Mouse (Mus musculus) ovary, postnatal 14 days (tissue): ENCODE measurements at regions not wholly inside any gene's neighbourhood (a gene's known extent, or its start where the extent isn't known, plus 50 kb on each side); places are given as distances from the start of the nearest gene placed in this dataset.

Source experiments
- DNase-seq: peaks from one replicate; pipeline ENCODE4 v3.0.0; 2022; ENCODE audit warnings: low spot score

- DNase-seq: no peak
Observed at GRCm38 (mm10) chr6:147755750-147756523, 280.3 kb downstream of the Ccdc91 start.

DNA sequence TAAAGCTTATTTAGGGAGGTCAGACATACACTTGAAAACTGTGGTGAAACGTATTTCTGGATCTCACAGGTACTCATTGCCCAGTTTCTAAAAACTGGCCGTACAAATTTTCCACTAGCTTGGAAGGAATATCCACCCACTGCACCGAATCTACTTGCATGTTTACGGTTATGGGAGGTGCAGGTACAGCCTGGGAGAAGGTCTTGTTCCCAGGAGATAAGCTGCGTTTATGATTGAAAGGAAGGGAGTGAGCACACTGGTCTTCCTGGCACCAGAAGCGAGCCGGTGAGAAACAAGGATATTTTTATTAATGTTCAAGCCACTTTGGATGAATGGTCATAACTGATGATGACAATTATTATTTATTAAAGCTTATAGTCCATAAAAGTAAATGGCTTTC, 283.9 kb downstream of the Ccdc91 start:
- DNase-seq: no peak

DNA sequence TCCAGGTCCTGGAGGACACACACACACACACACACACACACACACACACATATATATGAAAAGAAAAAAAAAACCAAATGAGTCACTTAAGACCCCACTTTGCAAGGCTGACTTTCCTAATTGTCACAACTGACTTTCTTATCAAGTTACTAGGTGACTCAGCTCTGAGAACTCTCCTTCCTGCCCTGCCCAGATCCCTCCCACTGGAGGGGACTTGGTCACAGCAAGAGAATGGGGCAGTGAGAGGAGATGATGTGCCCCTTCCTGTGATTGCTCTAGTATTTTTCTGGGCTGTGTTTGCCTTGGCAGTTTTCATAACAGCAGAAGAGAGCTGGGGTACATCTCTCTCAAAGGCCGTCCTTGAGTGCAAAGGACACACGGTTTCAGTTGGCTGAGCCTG, 284.5 kb downstream of the Ccdc91 start:
- no peak for DNase-seq

GRCm38 (mm10) chr6:147765241-147765640, 281.8 kb upstream of the Far2 start:
- no peak for DNase-seq

DNA sequence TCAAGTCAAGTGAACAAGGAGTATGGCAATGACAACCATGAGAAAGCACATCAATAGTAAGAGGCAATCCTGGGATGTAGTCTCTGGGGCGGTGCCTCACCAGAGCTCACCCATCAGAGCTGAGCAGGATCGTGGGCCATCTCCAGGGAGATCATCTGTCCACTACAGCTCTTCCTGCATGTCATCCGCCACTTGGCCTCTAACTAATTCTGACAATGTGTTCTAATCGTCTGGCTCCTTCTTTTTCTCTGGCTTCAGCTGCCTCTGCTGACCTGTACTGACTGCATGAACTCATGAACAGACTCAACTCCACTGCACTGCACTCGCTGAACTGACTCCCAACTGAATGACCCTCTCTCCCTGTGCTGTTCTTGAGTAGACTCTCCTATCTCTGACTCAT, 277.9 kb upstream of the Far2 start:
- no peak for DNase-seq

DNA sequence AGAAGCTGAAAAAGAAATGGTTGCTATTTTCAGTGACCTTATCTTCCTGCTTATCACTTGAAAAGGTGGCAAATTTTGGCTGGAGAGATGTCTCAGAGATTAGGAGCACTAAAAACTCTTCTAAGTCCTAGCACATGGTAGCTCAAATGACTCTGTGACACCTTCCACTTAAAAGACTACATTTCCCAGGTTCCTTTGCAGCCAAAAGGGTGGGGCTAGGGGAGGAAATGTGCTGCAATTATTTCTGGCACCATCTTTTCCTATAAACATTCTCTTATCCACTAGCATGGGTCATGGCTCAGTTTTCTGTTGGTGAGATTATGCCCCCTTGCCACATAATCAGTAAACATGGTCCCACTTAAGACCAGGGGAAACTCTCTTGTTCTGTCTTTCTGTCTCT, 277.0 kb upstream of the Far2 start:
- no peak for DNase-seq

- no peak for DNase-seq
Observed at GRCm38 (mm10) chr6:147771411-147771810, 275.6 kb upstream of the Far2 start.

DNA sequence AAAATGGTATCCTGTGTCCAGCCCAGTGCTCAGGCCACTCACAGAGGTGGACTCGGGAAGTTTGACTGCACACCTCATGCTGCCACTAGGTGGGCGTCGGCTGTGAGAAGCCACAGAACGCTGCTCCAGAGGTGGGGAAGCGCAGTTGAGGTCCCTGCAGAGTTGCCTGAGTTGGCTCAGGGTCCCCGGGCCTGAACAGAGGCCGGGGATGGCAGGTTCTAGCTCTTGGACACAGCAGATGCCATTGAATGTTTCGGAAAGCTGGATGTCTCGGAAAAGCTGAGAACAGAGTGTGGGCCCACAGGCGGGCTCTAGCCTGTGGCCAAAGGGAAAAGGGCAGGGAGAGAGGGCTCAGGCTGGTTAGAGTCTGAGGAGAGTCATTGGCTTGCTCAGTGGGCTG, 273.2 kb upstream of the Far2 start:
- DNase-seq: no peak

DNA sequence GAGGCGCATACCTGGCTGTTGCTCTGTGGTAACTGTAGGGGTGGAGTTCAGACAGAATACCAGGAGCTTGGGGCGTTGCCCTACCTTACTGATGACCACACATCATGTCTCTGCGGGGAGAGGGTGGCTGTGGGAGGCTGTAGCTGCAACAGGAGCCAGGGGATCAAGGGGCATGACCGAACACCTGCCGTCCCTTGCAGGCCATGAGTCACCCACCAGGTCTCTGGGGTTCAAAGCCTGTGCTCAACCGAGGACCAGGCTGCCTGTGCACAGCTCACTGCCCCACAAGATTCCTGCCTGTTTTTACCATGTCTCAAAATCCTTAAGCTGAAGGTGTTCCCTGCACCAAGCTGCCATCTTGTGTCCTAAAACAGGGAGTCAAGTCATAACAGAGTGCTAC, 272.4 kb upstream of the Far2 start:
- no peak for DNase-seq

DNA sequence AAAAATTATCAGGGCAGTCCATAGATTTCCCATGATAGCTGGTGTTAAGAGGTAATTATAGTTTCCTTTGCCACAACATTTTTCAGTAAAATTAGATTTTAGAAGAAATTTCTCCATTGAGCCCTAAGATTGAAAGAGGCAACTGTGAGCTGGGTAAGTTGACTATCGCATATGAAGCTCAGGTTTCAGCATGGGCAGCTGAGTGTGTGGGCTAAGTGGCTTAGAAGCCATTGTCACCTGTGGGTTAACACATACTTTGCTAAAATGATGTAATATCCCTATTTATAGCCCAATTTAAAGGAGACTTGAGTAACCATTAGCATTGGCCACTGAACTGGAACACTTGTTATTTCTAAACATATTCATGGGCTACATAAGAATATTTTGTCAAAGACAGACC, 267.6 kb upstream of the Far2 start:
- no peak for DNase-seq

GRCm38 (mm10) chr6:147784249-147784648, 262.8 kb upstream of the Far2 start:
- DNase-seq: no peak

DNA sequence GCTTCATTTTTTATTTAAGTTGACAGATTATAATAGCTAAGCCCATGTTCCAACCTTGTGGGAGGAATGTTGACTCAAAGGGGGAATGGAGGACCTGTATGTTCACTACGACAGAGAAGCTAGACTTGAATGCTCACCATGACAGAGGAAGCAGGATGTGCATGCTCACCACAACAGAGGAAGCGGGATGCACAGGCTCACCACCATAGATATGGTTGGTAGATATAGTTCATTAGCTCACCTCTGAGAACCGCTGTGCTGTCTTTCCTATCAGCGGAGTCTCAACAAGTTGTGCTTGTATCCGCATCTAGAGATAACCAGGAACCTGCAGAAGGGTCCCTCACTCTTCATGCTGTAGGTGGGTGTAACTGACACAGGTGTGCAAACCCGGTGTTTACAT, 262.2 kb upstream of the Far2 start:
- DNase-seq: no peak

GRCm38 (mm10) chr6:147788095-147788494, 259.0 kb upstream of the Far2 start:
- no peak for DNase-seq

DNA sequence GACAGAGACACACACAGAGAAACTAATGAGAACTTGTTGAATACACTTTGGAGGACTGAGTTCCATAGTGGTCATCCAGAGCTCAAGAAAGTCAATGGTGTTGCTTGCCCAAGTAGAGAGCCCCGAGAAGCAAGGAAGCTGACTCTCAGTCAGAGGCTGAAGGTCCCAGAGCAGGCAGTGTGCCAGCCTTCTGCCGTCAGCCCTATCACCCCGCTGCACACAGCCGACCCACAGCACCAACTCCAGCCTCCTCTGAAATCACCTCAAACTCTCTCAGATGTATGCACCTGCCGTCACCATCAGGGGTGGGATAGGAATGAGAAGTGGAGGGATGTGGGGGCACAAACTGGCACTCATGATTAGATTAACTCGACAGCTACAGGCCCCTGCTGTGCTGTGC, 257.9 kb upstream of the Far2 start:
- DNase-seq: no peak

GRCm38 (mm10) chr6:147793811-147794210, 253.2 kb upstream of the Far2 start:
- no peak for DNase-seq

GRCm38 (mm10) chr6:147794351-147794750, 252.7 kb upstream of the Far2 start:
- no peak for DNase-seq

GRCm38 (mm10) chr6:147799009-147799727, 247.9 kb upstream of the Far2 start:
- no peak for DNase-seq

DNA sequence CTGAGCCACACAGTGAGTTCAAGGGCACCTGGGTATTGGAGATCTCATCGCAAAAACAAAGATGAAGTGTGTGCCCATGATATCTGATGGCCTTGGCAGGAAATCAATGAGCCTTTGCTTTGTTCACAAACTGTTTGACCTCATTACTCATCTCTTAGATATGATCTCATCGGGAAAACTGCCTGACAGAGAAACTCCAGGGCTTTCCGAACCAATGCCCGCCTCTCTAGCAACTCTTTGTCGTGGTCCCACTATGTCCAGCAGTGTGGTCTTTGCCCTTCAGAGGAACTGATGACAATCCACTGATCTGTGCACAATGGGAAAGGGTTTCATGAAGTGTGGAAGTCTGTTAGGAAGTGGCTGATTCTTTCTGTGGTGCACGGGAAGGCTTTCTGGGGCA, 247.2 kb upstream of the Far2 start:
- no peak for DNase-seq

DNA sequence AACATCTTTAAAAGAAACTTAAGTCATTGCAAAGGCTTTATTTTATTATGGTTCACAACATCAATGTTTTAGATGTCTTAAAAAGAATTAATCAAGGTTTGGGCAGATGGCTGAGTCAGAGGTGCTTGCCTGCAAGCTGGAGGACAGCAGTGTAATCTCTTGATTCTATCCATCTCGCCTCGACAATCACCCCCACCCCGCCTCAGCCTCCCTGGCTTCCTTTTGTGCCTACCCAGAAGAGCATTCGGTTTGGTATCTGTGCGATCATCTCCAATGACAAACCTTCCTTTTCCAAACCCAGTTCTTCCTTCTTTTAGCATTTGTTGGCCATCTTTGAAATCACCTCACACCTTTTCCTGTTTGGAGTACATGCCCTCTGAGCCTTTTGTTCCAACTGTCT, 246.2 kb upstream of the Far2 start:
- no peak for DNase-seq

DNA sequence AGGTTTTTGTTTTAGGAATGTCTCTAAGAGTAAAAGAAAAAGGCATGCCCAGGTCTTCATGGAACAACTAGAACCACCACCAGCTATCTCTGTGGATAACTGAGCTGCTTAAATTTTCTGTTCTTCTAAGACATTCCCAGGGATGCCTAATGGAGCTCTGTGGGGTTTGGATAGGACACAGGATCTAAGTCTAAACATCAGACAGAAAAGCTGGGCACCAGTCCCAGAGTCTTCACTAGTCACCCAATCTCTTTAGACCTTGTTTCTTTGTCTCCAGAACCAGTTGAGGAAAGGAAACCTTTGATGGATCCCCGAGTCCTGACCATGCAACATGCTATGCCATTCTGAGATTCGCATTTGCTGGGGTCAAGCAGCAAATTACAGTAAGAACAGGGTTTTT, 243.2 kb upstream of the Far2 start:
- no peak for DNase-seq

DNA sequence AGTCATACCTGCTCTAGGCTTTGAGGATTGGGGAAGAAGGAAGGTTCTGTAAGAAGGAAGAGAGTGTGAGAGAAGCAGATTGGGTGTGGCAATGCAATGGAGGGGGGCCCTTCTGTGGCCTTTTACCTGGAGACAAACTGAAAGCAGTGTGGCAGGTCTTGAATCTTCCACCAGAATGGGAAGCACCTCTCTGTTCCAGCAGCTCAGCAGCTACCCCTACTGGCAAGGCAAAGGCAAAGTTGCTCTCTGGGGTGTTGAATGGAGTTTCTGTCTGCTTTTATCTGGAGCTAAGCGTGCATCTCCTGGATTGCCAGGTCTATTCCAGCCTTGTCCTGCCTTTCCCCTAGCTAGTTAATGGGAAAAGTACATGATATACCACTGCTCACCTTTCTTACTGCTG, 236.3 kb upstream of the Far2 start:
- peak; percentile 54 for DNase-seq

- no peak for DNase-seq
Observed at GRCm38 (mm10) chr6:147816861-147817260, 230.2 kb upstream of the Far2 start.

DNA sequence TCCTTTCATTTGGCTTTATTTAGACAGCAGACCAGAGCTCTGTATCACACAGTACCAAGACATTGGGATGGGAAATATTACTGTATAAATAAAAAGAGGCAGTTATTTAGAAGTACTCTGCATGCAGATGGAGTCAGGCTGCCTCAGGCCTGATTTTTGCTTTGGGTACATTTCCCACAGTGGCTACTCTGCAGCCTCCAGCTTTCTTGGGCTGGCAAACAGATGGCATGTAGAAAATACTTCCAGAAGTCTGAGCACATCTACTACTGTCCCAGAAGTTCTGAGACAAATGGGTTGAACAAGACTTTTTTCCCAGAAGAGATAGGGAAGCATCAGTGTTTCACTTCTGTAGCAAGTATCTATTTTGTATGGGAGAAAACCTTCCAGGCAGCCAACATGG, 229.8 kb upstream of the Far2 start:
- no peak for DNase-seq

- no peak for DNase-seq
Observed at GRCm38 (mm10) chr6:147822215-147822614, 224.8 kb upstream of the Far2 start.
